Mouse (Mus musculus) E14TG2a.4 (cell line): ENCODE results near the gene Trim65.

ENCODE experiments used
- CTCF ChIP-seq: conservative IDR thresholded peaks from 2 replicates; pipeline ENCODE4 v1.5.1; 2014; ENCODE audit warnings: low read length
- NANOG ChIP-seq: IDR thresholded peaks from 2 replicates; pipeline ENCODE4 v1.6.1; 2014; ENCODE audit warnings: borderline replicate concordance, low read length, mixed read lengths

GRCm38 (mm10) chr11:116105065-116105464 lies 25.9 kb downstream of the Trim65 start:
- TF ChIP-seq CTCF: no peak
- no peak for TF ChIP-seq NANOG
